Mouse (Mus musculus) brain, embryonic 14.5 days (tissue): Measurements from ENCODE around the gene Stpg1.

Source experiments
- CTCF ChIP-seq: fragments of 200-500 bp; IDR thresholded peaks from 2 replicates; pipeline ENCODE4 v1.5.1; 2012; ENCODE audit warnings: inconsistent platforms, mild to moderate bottlenecking, moderate library complexity, borderline replicate concordance; ENCODE audit not compliant: insufficient read depth, insufficient read length; ENCODE audit errors: extremely low read depth
- POLR2A ChIP-seq: fragments of 200-500 bp; IDR thresholded peaks from 2 replicates; pipeline ENCODE4 v1.6.1; 2012; ENCODE audit warnings: mild to moderate bottlenecking, inconsistent platforms, borderline replicate concordance; ENCODE audit not compliant: poor library complexity, insufficient read depth, insufficient read length, severe bottlenecking; ENCODE audit errors: extremely low read depth

DNA sequence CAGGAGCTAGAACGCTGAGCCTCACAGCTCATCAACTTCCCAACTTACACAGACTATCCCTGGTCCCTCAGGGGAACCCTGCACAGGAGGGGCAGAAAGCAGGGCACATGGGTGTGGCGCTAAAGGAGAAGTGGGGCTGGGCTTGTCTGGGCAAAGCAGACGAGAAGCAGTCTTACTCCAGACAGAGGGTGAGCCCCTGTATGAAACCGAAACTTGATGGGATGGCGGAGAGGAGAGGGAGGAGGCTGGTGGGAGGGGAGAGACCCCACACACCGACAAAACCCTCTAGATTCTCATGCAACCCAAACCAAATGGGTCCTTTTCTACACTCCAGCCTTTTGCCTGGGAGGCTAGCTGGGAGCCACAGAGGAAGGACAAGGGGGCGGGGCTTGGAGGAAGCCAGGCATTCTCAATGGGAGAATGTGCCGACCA lies 50.5 kb downstream of the Stpg1 start:
- TF ChIP-seq CTCF: no peak
- no peak for TF ChIP-seq POLR2A
